Mouse (Mus musculus) thymus, postnatal 25 days (tissue): ENCODE measurements at regions not wholly inside any gene's neighbourhood (a gene's known extent, or its start where the extent isn't known, plus 50 kb on each side); places are given as distances from the start of the nearest gene placed in this dataset.

Source experiments
- DNase-seq: peaks from one replicate; pipeline ENCODE4 v3.0.0; 2022

DNA sequence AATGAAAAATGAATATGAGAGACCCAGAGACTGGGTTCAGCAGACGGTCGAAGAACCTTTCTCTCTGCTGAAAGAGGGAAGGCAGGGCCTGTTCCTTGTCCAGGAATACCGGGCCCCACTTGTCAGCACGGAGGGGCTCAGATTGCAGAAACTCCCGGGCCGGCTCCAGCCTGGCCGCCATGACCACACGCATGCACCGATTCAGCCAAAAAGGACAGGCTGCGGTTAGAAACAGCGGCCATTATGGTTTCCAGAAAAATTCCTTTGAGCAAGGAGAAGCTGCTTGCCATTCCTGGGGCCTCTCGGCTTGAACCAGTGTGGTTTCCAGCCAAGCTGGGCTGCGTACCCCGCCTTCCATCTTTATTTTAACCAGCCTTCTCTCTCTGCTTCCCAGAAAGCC lies 64.7 kb upstream of the Tnrc6c start:
- no peak for DNase-seq

DNA sequence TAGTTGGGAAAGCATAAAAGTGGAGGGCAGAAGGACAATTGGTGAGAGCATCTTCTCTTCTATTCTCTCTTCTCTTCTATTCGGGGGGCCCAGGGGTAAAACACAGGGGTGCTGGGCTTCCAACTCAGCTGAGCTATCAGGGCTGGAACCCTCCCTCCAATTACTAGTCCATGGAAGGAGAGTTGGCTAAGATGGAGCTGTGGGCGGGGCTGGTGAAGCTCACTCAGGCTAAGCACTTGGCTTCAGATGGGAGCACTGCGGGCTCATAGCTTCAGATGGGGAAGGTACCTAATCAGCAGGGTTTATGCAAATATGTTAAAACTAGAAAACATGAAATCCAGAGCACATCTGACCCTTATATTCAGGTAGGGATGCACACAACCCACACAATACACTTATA lies 61.5 kb upstream of the Tnrc6c start:
- DNase-seq = no peak

DNA sequence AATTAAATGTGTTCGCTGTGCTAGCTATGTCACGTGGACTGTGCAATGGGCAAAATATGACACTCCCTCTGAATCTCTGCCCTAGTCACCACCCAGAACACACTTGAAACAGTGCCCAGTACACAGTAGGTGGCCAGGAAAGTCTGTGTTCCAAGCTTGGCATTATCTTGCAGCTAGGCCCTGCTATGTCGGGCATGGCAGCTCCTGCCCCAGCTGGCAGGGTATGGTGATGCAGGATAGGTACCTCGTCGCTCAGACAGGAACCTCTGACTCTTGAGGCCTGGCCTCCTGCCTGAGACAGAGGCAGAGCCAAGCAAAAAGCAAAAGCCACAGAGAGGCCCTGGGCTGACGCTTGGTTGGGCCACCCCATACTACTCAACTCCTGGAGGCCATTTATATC lies 57.9 kb upstream of the Tnrc6c start:
- no peak for DNase-seq

- no peak for DNase-seq
Observed at GRCm38 (mm10) chr11:117597754-117598153, 56.3 kb upstream of the Tnrc6c start.

DNA sequence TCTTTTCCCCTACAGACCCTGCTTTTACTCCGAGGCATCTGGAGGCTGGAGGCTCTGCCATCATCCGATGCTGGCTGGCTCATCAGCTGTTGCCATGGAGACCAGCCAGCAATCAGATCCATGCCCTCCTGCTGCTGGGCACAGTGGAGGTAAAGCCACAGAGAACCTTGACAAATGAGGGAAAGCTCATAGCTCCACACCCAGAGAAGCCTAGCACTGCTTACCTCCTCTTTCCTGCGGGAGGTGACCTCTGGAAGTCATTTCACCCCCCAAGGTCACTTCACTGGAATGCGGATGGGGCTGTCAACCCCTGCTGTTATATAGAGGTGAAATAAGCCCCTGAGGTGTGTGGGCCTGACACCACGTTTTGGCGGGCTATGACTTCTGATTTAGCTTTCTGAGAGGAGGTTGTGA lies 55.9 kb upstream of the Tnrc6c start:
- DNase-seq = no peak

DNA sequence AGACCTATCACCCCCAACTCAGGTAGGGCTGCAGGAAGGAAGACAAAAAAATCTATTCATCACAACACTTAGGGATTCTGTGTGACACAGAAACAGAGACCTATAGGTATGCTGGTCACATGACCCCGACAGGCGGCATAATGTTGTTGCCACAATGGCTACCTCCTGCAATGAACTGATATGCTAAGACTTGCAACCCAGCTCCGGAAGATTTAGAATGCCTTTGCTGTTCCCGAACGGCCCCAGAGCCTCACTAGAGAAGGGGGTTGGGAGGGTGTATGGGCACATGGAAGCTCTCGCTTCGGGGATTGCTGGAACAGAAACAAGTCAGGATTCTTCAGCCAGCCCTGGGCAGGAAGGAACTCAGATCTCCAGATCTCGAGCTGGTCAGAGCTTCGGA lies 55.5 kb upstream of the Tnrc6c start:
- DNase-seq = peak; percentile 42

DNA sequence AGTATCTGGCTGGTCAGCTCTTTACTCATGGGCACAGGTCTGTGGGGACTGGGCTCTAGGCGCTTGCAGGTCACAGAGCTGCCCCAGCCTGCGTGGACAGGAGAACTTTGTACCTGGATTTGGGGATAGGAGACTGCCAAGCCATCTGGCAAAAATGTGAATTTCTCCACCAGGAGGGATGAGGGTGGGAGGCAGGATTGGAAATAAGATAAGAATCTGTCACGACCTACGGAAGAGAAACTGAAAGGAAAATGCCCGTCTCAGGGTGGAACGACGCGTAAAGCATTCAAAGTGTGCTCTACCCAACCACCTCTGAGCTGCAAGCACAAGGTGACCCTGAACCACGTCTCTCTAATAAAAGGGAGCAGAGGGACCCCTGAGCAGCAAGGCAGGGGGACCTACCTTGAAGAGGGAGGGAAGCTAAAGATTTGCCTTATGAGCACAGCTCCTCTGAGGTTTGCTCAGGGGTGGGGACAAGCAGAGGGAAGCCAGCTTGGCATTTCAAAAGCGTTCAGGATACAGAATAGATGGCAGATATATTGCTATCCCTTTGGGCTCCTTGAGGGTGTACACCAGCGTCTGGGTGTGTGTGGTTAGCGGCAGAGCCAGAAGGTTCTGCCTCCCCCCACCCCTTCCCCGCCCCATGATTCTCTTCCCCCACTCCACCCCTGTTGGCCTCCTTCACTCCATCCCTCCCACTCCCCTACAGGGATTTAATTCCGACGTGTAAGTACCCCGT lies 54.9 kb upstream of the Tnrc6c start:
- DNase-seq = peak; percentile 38

GRCm38 (mm10) chr11:117599788-117600263 lies 54.3 kb upstream of the Tnrc6c start:
- peak; percentile 30 for DNase-seq

GRCm38 (mm10) chr11:117601147-117601546 lies 52.9 kb upstream of the Tnrc6c start:
- no peak for DNase-seq

GRCm38 (mm10) chr11:117604019-117604418 lies 50.1 kb upstream of the Tnrc6c start:
- DNase-seq = no peak
